Mouse (Mus musculus): Measurements from ENCODE around the gene Atp6v1g3. TPM values are rescaled to one million over a fixed set of nuclear protein-coding genes. Genes with fewer than 3 reads are reported as not detected.

The Atp6v1g3 gene
- polyA plus RNA-seq, 1 experiment = not detected

GRCm38 (mm10) chr1:138256172-138256789 is 17.3 kb upstream of the Atp6v1g3 start:
- H3K27me3 ChIP-seq (ENCODE audit: control insufficient read depth, insufficient read depth, insufficient read length) = no peaks in the 10 kb centered on the region
- no peak overlapping the region for H3ac ChIP-seq (ENCODE audit: control insufficient read depth, insufficient read length, low read depth)
- TF ChIP-seq CTCF (IDR thresholded peaks at IDR 0.05; ENCODE audit: control insufficient read depth, insufficient read depth, insufficient read length) (no peak), CEBPB (IDR thresholded peaks at IDR 0.05; ENCODE audit: low read depth) (no peak), MYOD1 (IDR thresholded peaks at IDR 0.05; ENCODE audit: control insufficient read depth, insufficient read length, low read depth) (no peak), MYOG (IDR thresholded peaks at IDR 0.05; ENCODE audit: control insufficient read depth, extremely low read depth, insufficient read length) (no peak), MAX (IDR thresholded peaks at IDR 0.05) (no peak), FOSL1 (IDR thresholded peaks at IDR 0.05; ENCODE audit: insufficient read depth, low read length, poor library complexity, severe bottlenecking) (no peak), USF1 (IDR thresholded peaks at IDR 0.05; ENCODE audit: low read depth) (no peak)
- H3K4me3 ChIP-seq (ENCODE audit: insufficient read depth, poor library complexity, severe bottlenecking) = no peak overlapping the region
- no peaks in the 10 kb centered on the region for H3K36me3 ChIP-seq (ENCODE audit: control insufficient read depth, insufficient read depth)
- no peaks in the 10 kb centered on the region for H3K79me3 ChIP-seq (ENCODE audit: low read depth)
- H3K79me2 ChIP-seq (ENCODE audit: control insufficient read depth, insufficient read depth) = no peaks in the 10 kb centered on the region

GRCm38 (mm10) chr1:138258758-138259157 is 14.8 kb upstream of the Atp6v1g3 start:
- no peak for TF ChIP-seq MYOG (IDR thresholded peaks at IDR 0.05; ENCODE audit: control insufficient read depth, extremely low read depth, insufficient read length)
- TF ChIP-seq CTCF (IDR thresholded peaks at IDR 0.05; ENCODE audit: control insufficient read depth, insufficient read depth, insufficient read length) = no peak
- no peak for TF ChIP-seq CEBPB (IDR thresholded peaks at IDR 0.05; ENCODE audit: low read depth)
- TF ChIP-seq MYOD1 (IDR thresholded peaks at IDR 0.05; ENCODE audit: control insufficient read depth, insufficient read length, low read depth) = no peak
- TF ChIP-seq FOSL1 (IDR thresholded peaks at IDR 0.05; ENCODE audit: insufficient read depth, low read length, poor library complexity, severe bottlenecking) = no peak
- no peak for TF ChIP-seq MAX (IDR thresholded peaks at IDR 0.05)
- no peak for TF ChIP-seq USF1 (IDR thresholded peaks at IDR 0.05; ENCODE audit: low read depth)
- Histone ChIP-seq H3K79me2 (ENCODE audit: control insufficient read depth, insufficient read depth) (no peaks in the 10 kb centered on the region), H3K27me3 (ENCODE audit: control insufficient read depth, insufficient read depth, insufficient read length) (no peaks in the 10 kb centered on the region), H3ac (ENCODE audit: control insufficient read depth, insufficient read length, low read depth) (no peak overlapping the region), H3K36me3 (ENCODE audit: control insufficient read depth, insufficient read depth) (no peaks in the 10 kb centered on the region), H3K79me3 (ENCODE audit: low read depth) (no peaks in the 10 kb centered on the region), H3K4me3 (ENCODE audit: insufficient read depth, poor library complexity, severe bottlenecking) (no peak overlapping the region)

- H3ac ChIP-seq (ENCODE audit: control insufficient read depth, insufficient read length, low read depth) = no peak overlapping the region
- TF ChIP-seq MYOD1 (IDR thresholded peaks at IDR 0.05; ENCODE audit: control insufficient read depth, insufficient read length, low read depth) = no peak
- no peak for TF ChIP-seq MAX (IDR thresholded peaks at IDR 0.05)
- no peak overlapping the region for H3K4me3 ChIP-seq (ENCODE audit: insufficient read depth, poor library complexity, severe bottlenecking)
- no peaks in the 10 kb centered on the region for H3K79me2 ChIP-seq (ENCODE audit: control insufficient read depth, insufficient read depth)
- H3K36me3 ChIP-seq (ENCODE audit: control insufficient read depth, insufficient read depth) = no peaks in the 10 kb centered on the region
- no peaks in the 10 kb centered on the region for H3K79me3 ChIP-seq (ENCODE audit: low read depth)
- no peaks in the 10 kb centered on the region for H3K27me3 ChIP-seq (ENCODE audit: control insufficient read depth, insufficient read depth, insufficient read length)
Observed at GRCm38 (mm10) chr1:138261520-138261919, 12.0 kb upstream of the Atp6v1g3 start.

GRCm38 (mm10) chr1:138262408-138262807 is 11.1 kb upstream of the Atp6v1g3 start:
- TF ChIP-seq CTCF (IDR thresholded peaks at IDR 0.05; ENCODE audit: control insufficient read depth, insufficient read depth, insufficient read length) = no peak
- no peak for TF ChIP-seq USF1 (IDR thresholded peaks at IDR 0.05; ENCODE audit: low read depth)
- Histone ChIP-seq H3K36me3 (ENCODE audit: control insufficient read depth, insufficient read depth) (no peaks in the 10 kb centered on the region), H3K79me2 (ENCODE audit: control insufficient read depth, insufficient read depth) (no peaks in the 10 kb centered on the region), H3K27me3 (ENCODE audit: control insufficient read depth, insufficient read depth, insufficient read length) (no peaks in the 10 kb centered on the region), H3K4me3 (ENCODE audit: insufficient read depth, poor library complexity, severe bottlenecking) (no peak overlapping the region), H3K79me3 (ENCODE audit: low read depth) (no peaks in the 10 kb centered on the region), H3ac (ENCODE audit: control insufficient read depth, insufficient read length, low read depth) (no peak overlapping the region)

- no peaks in the 10 kb centered on the region for H3K79me2 ChIP-seq (ENCODE audit: control insufficient read depth, insufficient read depth)
- no peaks in the 10 kb centered on the region for H3K79me3 ChIP-seq (ENCODE audit: low read depth)
- no peak overlapping the region for H3ac ChIP-seq (ENCODE audit: control insufficient read depth, insufficient read length, low read depth)
- no peak overlapping the region for H3K4me3 ChIP-seq (ENCODE audit: insufficient read depth, poor library complexity, severe bottlenecking)
- TF ChIP-seq CTCF (IDR thresholded peaks at IDR 0.05; ENCODE audit: control insufficient read depth, insufficient read depth, insufficient read length) (no peak), CEBPB (IDR thresholded peaks at IDR 0.05; ENCODE audit: low read depth) (no peak), FOSL1 (IDR thresholded peaks at IDR 0.05; ENCODE audit: insufficient read depth, low read length, poor library complexity, severe bottlenecking) (no peak), MYOD1 (IDR thresholded peaks at IDR 0.05; ENCODE audit: control insufficient read depth, insufficient read length, low read depth) (no peak), MYOG (IDR thresholded peaks at IDR 0.05; ENCODE audit: control insufficient read depth, extremely low read depth, insufficient read length) (no peak)
- H3K36me3 ChIP-seq (ENCODE audit: control insufficient read depth, insufficient read depth) = no peaks in the 10 kb centered on the region
- H3K27me3 ChIP-seq (ENCODE audit: control insufficient read depth, insufficient read depth, insufficient read length) = no peaks in the 10 kb centered on the region
Observed at GRCm38 (mm10) chr1:138267465-138268055, 6.0 kb upstream of the Atp6v1g3 start.

GRCm38 (mm10) chr1:138274930-138275329 is 1.4 kb downstream of the Atp6v1g3 start:
- no peaks in the 10 kb centered on the region for H3K36me3 ChIP-seq (ENCODE audit: control insufficient read depth, insufficient read depth)
- H3K79me3 ChIP-seq (ENCODE audit: low read depth) = no peaks in the 10 kb centered on the region
- TF ChIP-seq USF1 (IDR thresholded peaks at IDR 0.05; ENCODE audit: low read depth) (no peak), MYOD1 (IDR thresholded peaks at IDR 0.05; ENCODE audit: control insufficient read depth, insufficient read length, low read depth) (no peak), CTCF (IDR thresholded peaks at IDR 0.05; ENCODE audit: control insufficient read depth, insufficient read depth, insufficient read length) (no peak), CEBPB (IDR thresholded peaks at IDR 0.05; ENCODE audit: low read depth) (no peak), MYOG (IDR thresholded peaks at IDR 0.05; ENCODE audit: control insufficient read depth, extremely low read depth, insufficient read length) (no peak), FOSL1 (IDR thresholded peaks at IDR 0.05; ENCODE audit: insufficient read depth, low read length, poor library complexity, severe bottlenecking) (no peak), MAX (IDR thresholded peaks at IDR 0.05) (no peak)
- H3K79me2 ChIP-seq (ENCODE audit: control insufficient read depth, insufficient read depth) = no peaks in the 10 kb centered on the region
- no peak overlapping the region for H3ac ChIP-seq (ENCODE audit: control insufficient read depth, insufficient read length, low read depth)
- no peak overlapping the region for H3K4me3 ChIP-seq (ENCODE audit: insufficient read depth, poor library complexity, severe bottlenecking)
- H3K27me3 ChIP-seq (ENCODE audit: control insufficient read depth, insufficient read depth, insufficient read length) = no peaks in the 10 kb centered on the region
